Mouse (Mus musculus) lung, postnatal 0 days (tissue): ENCODE results near the gene Tnfrsf21.

Experiments used
- CTCF ChIP-seq: IDR thresholded peaks from 2 replicates; pipeline ENCODE4 v1.5.1; 2016; ENCODE audit warnings: antibody characterized with exemption, mild to moderate bottlenecking
- EP300 ChIP-seq: IDR thresholded peaks from 2 replicates; pipeline ENCODE4 v1.6.1; 2016; ENCODE audit warnings: antibody characterized with exemption, mild to moderate bottlenecking, control low read depth

- no peak for TF ChIP-seq CTCF
- no peak for TF ChIP-seq EP300
Measured at GRCm38 (mm10) chr17:42968174-42968573, 48.2 kb upstream of the Tnfrsf21 start.
